Mouse (Mus musculus) ES-E14 (cell line): ENCODE measurements around the gene St7l. TPM values are rescaled to one million over a fixed set of nuclear protein-coding genes. Genes with fewer than 3 reads are reported as not detected.

Source experiments
- DNase-seq: peaks from one replicate; pipeline ENCODE4 v3.0.0-alpha.2; 2013; ENCODE audit warnings: low read depth, low spot score
- H3K27ac ChIP-seq: 2 replicates; pipeline ENCODE4 v1.5.1; 2012; ENCODE audit warnings: low read depth, mild to moderate bottlenecking, low read length, moderate library complexity, mixed read lengths; ENCODE audit not compliant: poor library complexity, insufficient read depth, severe bottlenecking
- H3K36me3 ChIP-seq: 2 replicates; pipeline ENCODE4 v1.6.1; 2012; ENCODE audit warnings: mild to moderate bottlenecking, low read length, moderate library complexity, mixed read lengths; ENCODE audit not compliant: control insufficient read depth, poor library complexity, insufficient read depth, severe bottlenecking
- H3K4me1 ChIP-seq, 2 experiments: fragments of 150-350 bp in 1 of 2; sonication (generic) in 1 of 2; 2 replicates each; pipeline ENCODE4 v1.6.1; 2012; ENCODE audit warnings: low read length in 2 of 2, mild to moderate bottlenecking in 1 of 2, mixed read lengths in 1 of 2; ENCODE audit not compliant: control insufficient read depth in 2 of 2, insufficient read depth in 2 of 2, poor library complexity in 1 of 2
- H3K4me3 ChIP-seq, 2 experiments: fragments of 150-350 bp in 1 of 2; sonication (generic) in 1 of 2; 2 replicates each; pipeline ENCODE4 v1.5.1; 2012; ENCODE audit warnings: low read length in 2 of 2, low read depth in 1 of 2, mild to moderate bottlenecking in 1 of 2, mixed read lengths in 1 of 2; ENCODE audit not compliant: insufficient read depth in 1 of 2, poor library complexity in 1 of 2, severe bottlenecking in 1 of 2
- H3K9ac ChIP-seq: 2 replicates; pipeline ENCODE4 v1.6.1; 2012; ENCODE audit warnings: low read depth, mild to moderate bottlenecking, low read length, mixed read lengths; ENCODE audit not compliant: poor library complexity, insufficient read depth, severe bottlenecking
- H3K9me3 ChIP-seq: fragments of 150-350 bp; sonication (generic); 2 replicates; pipeline ENCODE4 v1.6.1; 2012; ENCODE audit warnings: low read depth, mild to moderate bottlenecking, low read length; ENCODE audit not compliant: control insufficient read depth, insufficient read depth
- CHD2 ChIP-seq: IDR thresholded peaks from 2 replicates; pipeline ENCODE4 v1.6.1; 2014; ENCODE audit warnings: mild to moderate bottlenecking, low read depth, low read length, inconsistent platforms
- HCFC1 ChIP-seq: IDR thresholded peaks from 2 replicates; pipeline ENCODE4 v1.6.1; 2012; ENCODE audit warnings: low read length, inconsistent platforms, borderline replicate concordance; ENCODE audit not compliant: insufficient read depth
- MAFK ChIP-seq: IDR thresholded peaks from 2 replicates; pipeline ENCODE4 v1.6.1; 2014; ENCODE audit warnings: mild to moderate bottlenecking, low read depth, low read length, inconsistent platforms; ENCODE audit not compliant: insufficient read depth
- ZC3H11A ChIP-seq: IDR thresholded peaks from 2 replicates; pipeline ENCODE4 v1.6.1; 2012; ENCODE audit warnings: low read depth, mild to moderate bottlenecking, inconsistent platforms, low read length, borderline replicate concordance
- ZNF384 ChIP-seq: IDR thresholded peaks from 2 replicates; pipeline ENCODE4 v1.6.1; 2012; ENCODE audit warnings: low read depth, low read length, inconsistent platforms
- in situ Hi-C, 2 experiments: fragments of 600-800 bp; cut with MboI; formaldehyde crosslinking; loops; one replicate each; pipeline ENCODE4 v1.15.1; 2025; ENCODE audit warnings: low sequenced_read_pairs in 2 of 2, inconsistent platforms in 1 of 2; ENCODE audit not compliant: unreplicated experiment in 2 of 2
- total RNA-seq: library from RNA; depleted of rRNA; stranded (reverse); fragments of 300-350 nt; gene quantifications from 2 replicates; pipeline ENCODE4 v1.2.3, GENCODE M21; 2012

Gene St7l
- total RNA-seq, 1 experiment = 14.3 TPM

DNA sequence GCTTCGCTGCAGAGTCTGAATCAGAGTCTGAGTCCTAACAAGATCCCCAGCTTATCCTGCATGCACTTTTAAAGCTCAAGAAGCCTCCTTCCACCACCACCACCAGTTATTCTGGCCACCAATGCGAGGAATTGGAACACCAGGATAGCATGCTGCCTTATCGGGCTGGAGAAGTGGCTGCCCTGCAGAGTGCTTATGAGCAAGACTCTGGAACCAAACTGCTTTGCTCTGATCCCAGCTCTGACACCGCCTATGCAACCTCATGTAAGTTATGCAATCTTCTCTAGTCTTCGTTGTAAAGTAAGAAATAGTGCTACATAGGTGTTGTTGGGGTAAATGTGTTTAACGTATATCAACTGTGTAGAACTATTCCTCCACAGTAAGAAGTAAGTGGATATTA lies 65.6 kb downstream of the St7l start:
- in situ Hi-C loops = no loop called here
- no peak for DNase-seq

DNA sequence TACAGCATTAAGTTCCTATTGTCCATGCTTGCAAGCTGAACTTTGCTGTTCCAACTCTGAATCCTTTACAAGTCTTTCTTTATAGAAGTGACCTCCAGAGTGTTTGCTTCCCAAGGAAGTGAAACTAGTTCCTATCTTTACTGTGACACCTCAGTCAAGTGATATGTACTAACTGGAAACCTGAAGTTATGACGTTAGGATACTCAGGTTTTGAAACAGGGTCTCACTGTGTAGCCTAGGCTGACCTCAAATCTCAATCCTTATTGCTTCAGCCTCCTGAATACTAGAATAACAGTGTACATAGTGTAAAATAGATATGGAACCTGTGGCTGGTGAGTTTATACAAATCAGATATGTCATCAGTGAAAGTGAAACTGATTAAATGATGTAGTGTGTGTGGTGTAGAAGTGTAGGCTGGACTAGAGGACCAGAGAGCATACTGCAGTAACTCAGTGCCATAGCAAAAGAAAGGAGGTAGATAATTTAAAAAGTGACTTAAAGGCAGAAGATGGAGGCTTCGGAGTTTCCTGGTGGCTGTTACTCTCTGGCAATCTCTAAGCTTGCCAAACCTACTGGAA lies 74.0 kb downstream of the St7l start:
- TF ChIP-seq MAFK = no peak
- no peak for TF ChIP-seq CHD2
- no peak for TF ChIP-seq ZNF384
- no peak for TF ChIP-seq HCFC1
- no peak for TF ChIP-seq ZC3H11A
- no peaks in the 10 kb centered on the region for H3K36me3 ChIP-seq
- no peak overlapping the region for H3K27ac ChIP-seq
- no peaks in the 10 kb centered on the region; a peak in 1 of 4 replicates for H3K4me1 ChIP-seq
- no peaks in the 10 kb centered on the region for H3K9me3 ChIP-seq
- no peak overlapping the region for H3K9ac ChIP-seq
- DNase-seq = no peak
- no peak overlapping the region for H3K4me3 ChIP-seq
- in situ Hi-C loops = no loop called here

More for the DNA sequence above, 65.6 kb downstream of the St7l start:
- Histone ChIP-seq H3K4me1 (no peaks in the 10 kb centered on the region), H3K9ac (no peak overlapping the region), H3K9me3 (no peaks in the 10 kb centered on the region), H3K4me3 (no peak overlapping the region), H3K27ac (no peak overlapping the region), H3K36me3 (peaks cover 4% of the 10 kb centered on the region; the same call in 1 of the 2 replicates)
- TF ChIP-seq ZNF384 (no peak), CHD2 (no peak), HCFC1 (no peak), MAFK (no peak), ZC3H11A (no peak)

DNA sequence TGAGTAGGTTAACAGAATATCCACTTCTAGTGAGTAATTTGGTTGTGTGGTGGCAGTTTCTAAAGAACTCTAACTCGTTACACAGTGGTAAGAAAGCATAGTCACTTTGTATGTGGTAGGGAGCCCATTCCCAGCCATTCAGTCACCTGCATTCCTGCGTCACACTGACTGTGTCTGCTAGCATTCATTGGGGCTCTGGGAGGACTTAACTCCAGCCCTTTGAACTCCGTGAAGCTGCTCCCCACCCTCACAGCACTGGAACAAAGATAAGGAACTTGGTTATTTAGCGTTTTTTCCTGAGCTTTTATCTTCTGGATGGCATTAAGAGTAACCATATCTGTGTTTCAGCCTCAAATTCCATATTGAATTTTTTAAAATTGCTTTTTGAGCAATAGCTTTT lies 74.5 kb downstream of the St7l start:
- in situ Hi-C loops = no loop called here
- Histone ChIP-seq H3K4me1 (peaks cover 0 to 3% of the 10 kb centered on the region in 2 experiments; a peak in 2 of 4 replicates), H3K4me3 (no peak overlapping the region), H3K9ac (no peak overlapping the region), H3K9me3 (no peaks in the 10 kb centered on the region), H3K27ac (no peak overlapping the region), H3K36me3 (no peaks in the 10 kb centered on the region)
- DNase-seq = no peak
- TF ChIP-seq HCFC1 (no peak), ZNF384 (no peak), ZC3H11A (no peak), MAFK (no peak), CHD2 (no peak)

DNA sequence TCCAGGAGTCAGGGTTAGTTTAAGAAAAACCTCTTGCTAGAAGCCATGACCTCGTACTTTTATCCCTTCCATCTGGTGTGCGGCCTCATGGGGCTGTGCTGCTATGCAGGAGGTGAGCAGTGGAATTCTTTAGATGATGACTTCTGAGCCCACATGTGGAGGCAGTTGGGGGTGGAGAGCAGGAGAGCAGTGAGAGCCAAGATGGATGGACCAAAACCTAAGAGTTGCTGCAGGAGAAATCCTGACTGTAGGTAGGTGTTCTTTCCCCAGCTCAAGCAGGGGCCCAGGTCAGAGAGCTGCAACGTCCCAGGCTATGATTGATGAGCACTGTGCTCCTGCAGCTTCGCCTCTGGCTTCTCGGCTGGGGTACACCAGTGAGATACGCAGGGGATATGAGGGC lies 76.9 kb downstream of the St7l start:
- TF ChIP-seq HCFC1 (no peak), CHD2 (no peak), ZC3H11A (no peak), ZNF384 (no peak), MAFK (no peak)
- no peak overlapping the region for H3K4me3 ChIP-seq
- no peaks in the 10 kb centered on the region; the same call in 1 of the 2 replicates for H3K36me3 ChIP-seq
- DNase-seq = no peak
- in situ Hi-C loops = no loop called here
- no peaks in the 10 kb centered on the region for H3K9me3 ChIP-seq
- H3K9ac ChIP-seq = no peak overlapping the region
- peaks cover 0 to 4% of the 10 kb centered on the region in 2 experiments; a peak in 2 of 4 replicates for H3K4me1 ChIP-seq
- no peak overlapping the region for H3K27ac ChIP-seq
